Comparison of ENCODE assay signal across 9 mouse cellular contexts in genomic region chr6:90706490-90706889, GRCm38 (mm10).
A peak's percentile ranks its signal among the peaks of the same experiment; 100 is the strongest.
DNase-seq lines count a peak whose midpoint lies in the region; ATAC-seq and TF ChIP-seq lines count a peak whose summit lies in the region.
"Had no signal": no experiment of that assay in that cellular context is flagged by ENCODE, and none has a peak within 500 bp of the region (broad histone marks: within the 10 kb centered on the region; RNA-seq: fewer than 3 reads in every experiment).

No protein-coding gene starts in this region.

- ATAC-seq in lung, postnatal 0 days: no peak
- peak; percentile 47; the same call in 1 of the 2 replicates for ATAC-seq in forebrain, embryonic 15.5 days (replicated peaks)
- peak; percentile 69; the same call in 1 of the 2 replicates for ATAC-seq in hindbrain, embryonic 14.5 days (ENCODE audit: low FRiP score)
- peak; percentile 69 for ATAC-seq in midbrain, embryonic 16.5 days
- no peak for ATAC-seq in CD4-positive, CD25-positive, alpha-beta regulatory T cell, adult 4 months

- no peak overlapping the region for H3K9ac ChIP-seq in lung, postnatal 0 days (replicated peaks; ENCODE audit: low read depth)
- no peak overlapping the region for H3K9ac ChIP-seq in forebrain, embryonic 15.5 days (replicated peaks)
- H3K9ac ChIP-seq in hindbrain, embryonic 14.5 days: no peak overlapping the region
- no peak overlapping the region for H3K9ac ChIP-seq in midbrain, embryonic 16.5 days (ENCODE audit: low read depth, low read length)

- H3K36me3 ChIP-seq in lung, postnatal 0 days (ENCODE audit: insufficient read depth, low read length): no peaks in the 10 kb centered on the region
- no peaks in the 10 kb centered on the region for H3K36me3 ChIP-seq in forebrain, embryonic 15.5 days
- no peaks in the 10 kb centered on the region for H3K36me3 ChIP-seq in hindbrain, embryonic 14.5 days (replicated peaks; ENCODE audit: control insufficient read depth, insufficient read depth)
- H3K36me3 ChIP-seq in midbrain, embryonic 16.5 days (ENCODE audit: control insufficient read depth, insufficient read depth, low read length): no peaks in the 10 kb centered on the region

- no peak overlapping the region for H3K4me2 ChIP-seq in lung, postnatal 0 days (replicated peaks; ENCODE audit: low read depth, low read length)
- no peak overlapping the region for H3K4me2 ChIP-seq in forebrain, embryonic 15.5 days (replicated peaks)
- H3K4me2 ChIP-seq in hindbrain, embryonic 14.5 days (replicated peaks): no peak overlapping the region
- no peak overlapping the region for H3K4me2 ChIP-seq in midbrain, embryonic 16.5 days (ENCODE audit: low read length)

- WGBS in lung, postnatal 0 days: 49% methylated on average over 10 of the region's 10 CpGs
- WGBS in forebrain, embryonic 15.5 days: 59% methylated on average over 10 of the region's 10 CpGs
- 66% methylated on average over 10 of the region's 10 CpGs for WGBS in hindbrain, embryonic 14.5 days
- 75% methylated on average over 10 of the region's 10 CpGs for WGBS in midbrain, embryonic 16.5 days

- TF ChIP-seq EP300 in lung, postnatal 0 days (IDR thresholded peaks at IDR 0.05): no peak

- no peaks in the 10 kb centered on the region for H3K27me3 ChIP-seq in lung, postnatal 0 days (replicated peaks; ENCODE audit: insufficient read depth, low read length)
- H3K27me3 ChIP-seq in forebrain, embryonic 15.5 days: no peaks in the 10 kb centered on the region
- no peaks in the 10 kb centered on the region for H3K27me3 ChIP-seq in hindbrain, embryonic 14.5 days (ENCODE audit: control insufficient read depth, insufficient read depth, low read length)
- no peaks in the 10 kb centered on the region for H3K27me3 ChIP-seq in midbrain, embryonic 16.5 days (ENCODE audit: control insufficient read depth, insufficient read depth, low read depth, low read length)

- peak overlapping the region; percentile 64 for H3K27ac ChIP-seq in lung, postnatal 0 days (ENCODE audit: low read length)
- H3K27ac ChIP-seq in forebrain, embryonic 15.5 days (replicated peaks): peak overlapping the region; percentile 69
- H3K27ac ChIP-seq in hindbrain, embryonic 14.5 days: peak overlapping the region; percentile 58
- no peak overlapping the region for H3K27ac ChIP-seq in midbrain, embryonic 16.5 days (ENCODE audit: low read length)
- H3K27ac ChIP-seq: kidney, postnatal 0 days had no signal

- peaks cover 60% of the 10 kb centered on the region for H3K4me1 ChIP-seq in lung, postnatal 0 days (ENCODE audit: insufficient read depth, low read depth, low read length)
- peaks cover 71% of the 10 kb centered on the region for H3K4me1 ChIP-seq in forebrain, embryonic 15.5 days
- H3K4me1 ChIP-seq in hindbrain, embryonic 14.5 days (replicated peaks; ENCODE audit: control insufficient read depth, insufficient read depth, low read length): peaks cover 68% of the 10 kb centered on the region
- peaks cover 25% of the 10 kb centered on the region for H3K4me1 ChIP-seq in midbrain, embryonic 16.5 days (ENCODE audit: control insufficient read depth, insufficient read depth, low read length)

- no peak for TF ChIP-seq CTCF in lung, postnatal 0 days (IDR thresholded peaks at IDR 0.05)

- no peak for DNase-seq in lung, postnatal 0 days (ENCODE audit: low spot score)
- no peak for DNase-seq in lung, postnatal 25 days (ENCODE audit: low spot score)
- DNase-seq in hindbrain, embryonic 14.5 days (ENCODE audit: low spot score): no peak
- no peak for DNase-seq in thymus, postnatal 25 days
- DNase-seq in B cell, adult 2 months: no peak

- no peak overlapping the region for H3K4me3 ChIP-seq in lung, postnatal 0 days (ENCODE audit: low read depth, low read length)
- H3K4me3 ChIP-seq in forebrain, embryonic 15.5 days: no peak overlapping the region
- no peak overlapping the region for H3K4me3 ChIP-seq in hindbrain, embryonic 14.5 days (replicated peaks; ENCODE audit: low read length)
- H3K4me3 ChIP-seq in midbrain, embryonic 16.5 days (ENCODE audit: low read depth, low read length): no peak overlapping the region

- H3K9me3 ChIP-seq in lung, postnatal 0 days (ENCODE audit: low read length): no peaks in the 10 kb centered on the region
- H3K9me3 ChIP-seq in forebrain, embryonic 15.5 days: no peaks in the 10 kb centered on the region
- no peaks in the 10 kb centered on the region for H3K9me3 ChIP-seq in hindbrain, embryonic 14.5 days (ENCODE audit: control insufficient read depth, low read length)
- no peaks in the 10 kb centered on the region for H3K9me3 ChIP-seq in midbrain, embryonic 16.5 days (replicated peaks; ENCODE audit: control insufficient read depth, low read length, poor library complexity, severe bottlenecking)

Comparison
In these comparisons a context has a peak if more than half of its experiments do, and no peak if none do; other contexts are left out.
1. ATAC-seq: peak in forebrain, embryonic 15.5 days (single experiment), hindbrain, embryonic 14.5 days (single experiment) and midbrain, embryonic 16.5 days (single experiment); none in lung, postnatal 0 days (single experiment) and CD4-positive, CD25-positive, alpha-beta regulatory T cell, adult 4 months (single experiment).